Mouse (Mus musculus): ENCODE data around the gene Astn2. TPM values are rescaled to one million over a fixed set of nuclear protein-coding genes. Genes with fewer than 3 reads are reported as not detected.

The Astn2 gene
- polyA plus RNA-seq, 1 experiment: not detected

GRCm38 (mm10) chr4:65885921-65886320 is 518.5 kb downstream of the Astn2 start:
- no peak for TF ChIP-seq FOSL1 (IDR thresholded peaks at IDR 0.05; ENCODE audit: insufficient read depth, low read length, poor library complexity, severe bottlenecking)
- Histone ChIP-seq H3K27me3 (ENCODE audit: control insufficient read depth, insufficient read depth, insufficient read length) (no peaks in the 10 kb centered on the region), H3ac (ENCODE audit: control insufficient read depth, insufficient read length, low read depth) (no peak overlapping the region), H3K4me3 (ENCODE audit: insufficient read depth, poor library complexity, severe bottlenecking) (no peak overlapping the region), H3K79me2 (ENCODE audit: control insufficient read depth, insufficient read depth) (no peaks in the 10 kb centered on the region), H3K36me3 (ENCODE audit: control insufficient read depth, insufficient read depth) (no peaks in the 10 kb centered on the region), H3K79me3 (ENCODE audit: low read depth) (no peaks in the 10 kb centered on the region)

DNA sequence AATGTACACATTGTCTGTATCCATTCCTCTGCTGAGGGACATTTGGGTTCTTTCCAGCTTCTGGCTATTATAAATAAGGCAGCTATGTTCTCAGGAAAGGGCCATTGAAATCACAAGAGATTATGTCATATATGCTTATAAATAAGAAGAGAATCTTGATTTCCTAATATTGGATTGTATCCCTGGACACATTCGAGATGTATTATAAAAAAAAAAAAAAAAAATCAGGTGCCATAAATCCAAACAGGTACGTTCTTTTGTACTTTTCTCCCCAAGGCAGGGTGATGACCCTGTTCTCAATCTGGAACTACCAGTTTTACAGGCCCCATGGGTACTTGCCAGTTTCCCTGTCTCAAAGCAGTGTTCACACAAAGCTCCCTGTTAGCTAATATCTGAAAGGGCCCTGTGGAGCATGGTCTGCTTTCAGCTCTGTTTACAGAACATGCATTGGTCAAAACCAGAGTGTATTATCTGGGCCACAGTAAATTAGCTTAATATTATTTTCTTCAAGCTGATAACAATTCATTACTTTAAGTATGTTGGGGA is 530.1 kb downstream of the Astn2 start:
- H3ac ChIP-seq (ENCODE audit: control insufficient read depth, insufficient read length, low read depth): no peak overlapping the region
- TF ChIP-seq FOSL1 (IDR thresholded peaks at IDR 0.05; ENCODE audit: insufficient read depth, low read length, poor library complexity, severe bottlenecking) (no peak), CTCF (IDR thresholded peaks at IDR 0.05; ENCODE audit: control insufficient read depth, insufficient read depth, insufficient read length) (no peak), USF1 (IDR thresholded peaks at IDR 0.05; ENCODE audit: low read depth) (no peak)
- no peaks in the 10 kb centered on the region for H3K36me3 ChIP-seq (ENCODE audit: control insufficient read depth, insufficient read depth)
- no peaks in the 10 kb centered on the region for H3K79me3 ChIP-seq (ENCODE audit: low read depth)
- no peak overlapping the region for H3K4me3 ChIP-seq (ENCODE audit: insufficient read depth, poor library complexity, severe bottlenecking)
- no peaks in the 10 kb centered on the region for H3K27me3 ChIP-seq (ENCODE audit: control insufficient read depth, insufficient read depth, insufficient read length)
- H3K79me2 ChIP-seq (ENCODE audit: control insufficient read depth, insufficient read depth): no peaks in the 10 kb centered on the region

- TF ChIP-seq MYOD1 (IDR thresholded peaks at IDR 0.05; ENCODE audit: control insufficient read depth, insufficient read length, low read depth) (no peak), CTCF (IDR thresholded peaks at IDR 0.05; ENCODE audit: control insufficient read depth, insufficient read depth, insufficient read length) (no peak), USF1 (IDR thresholded peaks at IDR 0.05; ENCODE audit: low read depth) (no peak), MAX (IDR thresholded peaks at IDR 0.05) (no peak), CEBPB (IDR thresholded peaks at IDR 0.05; ENCODE audit: low read depth) (no peak), FOSL1 (IDR thresholded peaks at IDR 0.05; ENCODE audit: insufficient read depth, low read length, poor library complexity, severe bottlenecking) (no peak), MYOG (IDR thresholded peaks at IDR 0.05; ENCODE audit: control insufficient read depth, extremely low read depth, insufficient read length) (no peak)
Measured at GRCm38 (mm10) chr4:65864551-65864950, 539.9 kb downstream of the Astn2 start.

GRCm38 (mm10) chr4:65843191-65843590 is 561.2 kb downstream of the Astn2 start:
- Histone ChIP-seq H3ac (ENCODE audit: control insufficient read depth, insufficient read length, low read depth) (no peak overlapping the region), H3K79me2 (ENCODE audit: control insufficient read depth, insufficient read depth) (no peaks in the 10 kb centered on the region), H3K27me3 (ENCODE audit: control insufficient read depth, insufficient read depth, insufficient read length) (no peaks in the 10 kb centered on the region), H3K4me3 (ENCODE audit: insufficient read depth, poor library complexity, severe bottlenecking) (no peak overlapping the region), H3K79me3 (ENCODE audit: low read depth) (no peaks in the 10 kb centered on the region), H3K36me3 (ENCODE audit: control insufficient read depth, insufficient read depth) (no peaks in the 10 kb centered on the region)
- TF ChIP-seq FOSL1 (IDR thresholded peaks at IDR 0.05; ENCODE audit: insufficient read depth, low read length, poor library complexity, severe bottlenecking): no peak
- no peak for TF ChIP-seq MYOG (IDR thresholded peaks at IDR 0.05; ENCODE audit: control insufficient read depth, extremely low read depth, insufficient read length)
- no peak for TF ChIP-seq MYOD1 (IDR thresholded peaks at IDR 0.05; ENCODE audit: control insufficient read depth, insufficient read length, low read depth)

More at GRCm38 (mm10) chr4:65864551-65864950, 539.9 kb downstream of the Astn2 start:
- Histone ChIP-seq H3K4me3 (ENCODE audit: insufficient read depth, poor library complexity, severe bottlenecking) (no peak overlapping the region), H3K27me3 (ENCODE audit: control insufficient read depth, insufficient read depth, insufficient read length) (no peaks in the 10 kb centered on the region), H3K36me3 (ENCODE audit: control insufficient read depth, insufficient read depth) (no peaks in the 10 kb centered on the region), H3ac (ENCODE audit: control insufficient read depth, insufficient read length, low read depth) (no peak overlapping the region), H3K79me3 (ENCODE audit: low read depth) (no peaks in the 10 kb centered on the region), H3K79me2 (ENCODE audit: control insufficient read depth, insufficient read depth) (no peaks in the 10 kb centered on the region)

GRCm38 (mm10) chr4:65839550-65840000 is 564.8 kb downstream of the Astn2 start:
- Histone ChIP-seq H3K36me3 (ENCODE audit: control insufficient read depth, insufficient read depth) (no peaks in the 10 kb centered on the region), H3K27me3 (ENCODE audit: control insufficient read depth, insufficient read depth, insufficient read length) (no peaks in the 10 kb centered on the region), H3K79me2 (ENCODE audit: control insufficient read depth, insufficient read depth) (no peaks in the 10 kb centered on the region), H3ac (ENCODE audit: control insufficient read depth, insufficient read length, low read depth) (no peak overlapping the region), H3K4me3 (ENCODE audit: insufficient read depth, poor library complexity, severe bottlenecking) (no peak overlapping the region), H3K79me3 (ENCODE audit: low read depth) (no peaks in the 10 kb centered on the region)
- TF ChIP-seq USF1 (IDR thresholded peaks at IDR 0.05; ENCODE audit: low read depth) (no peak), CTCF (IDR thresholded peaks at IDR 0.05; ENCODE audit: control insufficient read depth, insufficient read depth, insufficient read length) (no peak), FOSL1 (IDR thresholded peaks at IDR 0.05; ENCODE audit: insufficient read depth, low read length, poor library complexity, severe bottlenecking) (no peak), CEBPB (IDR thresholded peaks at IDR 0.05; ENCODE audit: low read depth) (no peak), MYOG (IDR thresholded peaks at IDR 0.05; ENCODE audit: control insufficient read depth, extremely low read depth, insufficient read length) (no peak), MYOD1 (IDR thresholded peaks at IDR 0.05; ENCODE audit: control insufficient read depth, insufficient read length, low read depth) (no peak), MAX (IDR thresholded peaks at IDR 0.05) (no peak)

DNA sequence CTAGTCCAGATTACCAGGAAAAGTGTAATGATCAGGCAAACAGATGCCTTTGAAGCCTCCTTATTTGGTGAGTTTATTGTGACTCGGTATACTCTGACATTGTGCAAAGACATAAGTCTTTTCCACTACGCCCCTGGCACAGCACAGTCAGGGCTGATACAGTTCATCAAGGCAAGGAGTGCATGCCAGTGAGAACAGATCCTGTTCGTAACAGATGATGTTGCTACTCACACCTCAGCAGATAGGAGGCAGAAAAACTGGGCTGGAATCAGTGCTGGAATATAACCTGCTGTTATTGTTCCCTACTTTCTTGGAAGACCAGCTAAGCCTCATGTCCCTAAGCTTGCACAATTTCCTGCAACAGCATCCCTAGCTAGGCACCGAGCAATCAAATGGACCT is 565.6 kb downstream of the Astn2 start:
- Histone ChIP-seq H3K79me2 (ENCODE audit: control insufficient read depth, insufficient read depth) (no peaks in the 10 kb centered on the region), H3K79me3 (ENCODE audit: low read depth) (no peaks in the 10 kb centered on the region), H3K4me3 (ENCODE audit: insufficient read depth, poor library complexity, severe bottlenecking) (no peak overlapping the region), H3K36me3 (ENCODE audit: control insufficient read depth, insufficient read depth) (no peaks in the 10 kb centered on the region), H3K27me3 (ENCODE audit: control insufficient read depth, insufficient read depth, insufficient read length) (no peaks in the 10 kb centered on the region), H3ac (ENCODE audit: control insufficient read depth, insufficient read length, low read depth) (no peak overlapping the region)
- TF ChIP-seq MYOG (IDR thresholded peaks at IDR 0.05; ENCODE audit: control insufficient read depth, extremely low read depth, insufficient read length) (no peak), USF1 (IDR thresholded peaks at IDR 0.05; ENCODE audit: low read depth) (no peak), CEBPB (IDR thresholded peaks at IDR 0.05; ENCODE audit: low read depth) (no peak), MAX (IDR thresholded peaks at IDR 0.05) (no peak), CTCF (IDR thresholded peaks at IDR 0.05; ENCODE audit: control insufficient read depth, insufficient read depth, insufficient read length) (no peak), MYOD1 (IDR thresholded peaks at IDR 0.05; ENCODE audit: control insufficient read depth, insufficient read length, low read depth) (no peak)
